In the genomic region with DNA sequence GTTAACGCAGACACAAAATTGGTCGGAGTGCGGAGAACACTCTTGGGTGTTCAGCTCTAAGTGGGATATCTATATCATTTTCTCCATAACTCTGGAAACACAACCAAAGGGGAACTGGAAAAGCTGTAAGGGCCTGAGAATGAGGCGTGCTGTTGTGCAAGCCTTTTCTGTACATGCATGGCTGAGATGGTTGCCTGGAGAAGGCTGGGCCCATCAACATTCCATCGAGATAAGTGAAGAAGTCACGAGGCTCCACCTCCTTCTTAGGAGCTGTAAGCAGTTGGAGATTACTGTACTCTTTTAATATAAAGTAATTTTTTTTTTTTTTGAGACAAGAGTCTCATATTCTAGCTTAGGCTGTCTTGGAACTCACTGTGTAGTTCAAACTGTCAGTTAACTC, we compare ENCODE assay signal across 16 mouse cellular contexts. TPM values are rescaled to one million over a fixed set of nuclear protein-coding genes. Genes with fewer than 3 reads are reported as not detected.
"Had no signal": no experiment of that assay in that cellular context is flagged by ENCODE, and none has a peak within 500 bp of the region (broad histone marks: within the 10 kb centered on the region; RNA-seq: fewer than 3 reads in every experiment).

No protein-coding gene starts in this region.

- H3K4me2 ChIP-seq: limb, embryonic 12.5 days; midbrain, embryonic 13.5 days; neural tube, embryonic 15.5 days had no signal

- ATAC-seq: midbrain, embryonic 13.5 days had no signal

- H3K27me3 ChIP-seq: limb, embryonic 12.5 days; midbrain, embryonic 13.5 days; neural tube, embryonic 15.5 days had no signal

- H3K4me3 ChIP-seq: limb, embryonic 12.5 days; midbrain, embryonic 13.5 days; myocyte; neural tube, embryonic 15.5 days had no signal

- H3K4me1 ChIP-seq: limb, embryonic 12.5 days; midbrain, embryonic 13.5 days; neural tube, embryonic 15.5 days had no signal

- H3K9me3 ChIP-seq: limb, embryonic 12.5 days; midbrain, embryonic 13.5 days; neural tube, embryonic 15.5 days had no signal

- H3K9ac ChIP-seq: limb, embryonic 12.5 days; liver, embryonic 14.5 days; midbrain, embryonic 13.5 days; neural tube, embryonic 15.5 days had no signal

- H3K27ac ChIP-seq: kidney, postnatal 0 days; limb, embryonic 12.5 days; liver, embryonic 14.5 days; macrophage; midbrain, embryonic 13.5 days; neural tube, embryonic 15.5 days; stomach, postnatal 0 days had no signal

- H3K36me3 ChIP-seq: limb, embryonic 12.5 days; midbrain, embryonic 13.5 days; neural tube, embryonic 15.5 days had no signal

- DNase-seq: kidney, adult 11 months; kidney, adult 9 months; kidney, postnatal 36 days; layer of hippocampus, adult 9-11 months; liver; right cerebral cortex, adult 18-20 months; right cerebral cortex, postnatal 25 days had no signal

RNA-seq across cellular contexts. Expression of gene Ppp3r2, which starts 5.8 kb away (rescaled TPM):
- polyA plus RNA-seq: kidney, postnatal 0 days; liver, embryonic 14.5 days; macrophage; myocyte; small intestine, adult 2 months had no signal
